Mouse (Mus musculus) MEL (cell line): Measurements from ENCODE around the gene Rpl19.

Experiments
- CTCF ChIP-seq, 3 experiments: IDR thresholded peaks in 2 of 3; conservative IDR thresholded peaks in 1 of 3; 2 replicates each; pipeline ENCODE4 v1.5.1; 2011 to 2012; ENCODE audit warnings: low read length in 3 of 3, low read depth in 2 of 3, mild to moderate bottlenecking in 2 of 3, improper control_type of control experiment in 1 of 3, inconsistent platforms in 1 of 3, mixed read lengths in 1 of 3, moderate library complexity in 1 of 3; ENCODE audit not compliant: control insufficient read depth in 1 of 3, insufficient read depth in 1 of 3, poor library complexity in 1 of 3, severe bottlenecking in 1 of 3
- E2F4 ChIP-seq: IDR thresholded peaks from 2 replicates; pipeline ENCODE4 v1.6.1; 2011; ENCODE audit warnings: low read depth, low read length, improper control_type of control experiment, borderline replicate concordance
- ETS1 ChIP-seq: IDR thresholded peaks from 2 replicates; pipeline ENCODE4 v1.6.1; 2012; ENCODE audit warnings: low read depth, mild to moderate bottlenecking, inconsistent platforms, low read length, improper control_type of control experiment, moderate library complexity
- GABPA ChIP-seq: IDR thresholded peaks from 2 replicates; pipeline ENCODE4 v1.6.1; 2012; ENCODE audit warnings: low read depth, mild to moderate bottlenecking, inconsistent platforms, low read length, improper control_type of control experiment, moderate library complexity
- POLR2AphosphoS2 ChIP-seq: IDR thresholded peaks from 2 replicates; pipeline ENCODE4 v1.6.1; 2011; ENCODE audit warnings: low read length, improper control_type of control experiment
- TBP ChIP-seq: IDR thresholded peaks from 2 replicates; pipeline ENCODE4 v1.8.0; 2011; ENCODE audit warnings: low read depth, low read length, improper control_type of control experiment
- ZMIZ1 ChIP-seq: IDR thresholded peaks from 2 replicates; pipeline ENCODE4 v1.6.1; 2012; ENCODE audit warnings: low read depth, mild to moderate bottlenecking, inconsistent platforms, low read length, improper control_type of control experiment, moderate library complexity

- TF ChIP-seq ETS1 (no peak), POLR2AphosphoS2 (no peak), E2F4 (no peak), TBP (no peak), ZMIZ1 (no peak), GABPA (no peak), CTCF (IDR thresholded peaks at IDR 0.05 in 2 of 3, conservative IDR thresholded peaks at IDR 0.05 in 1 of 3; ENCODE audit: control insufficient read depth in 1 of 3, insufficient read depth in 1 of 3, low read depth in 2 of 3, low read length in 3 of 3, poor library complexity in 1 of 3, severe bottlenecking in 1 of 3) (no peak)
These were observed 46.0 kb upstream of the Rpl19 start for GRCm38 (mm10) chr11:97980531-97980966.
